Mouse (Mus musculus): ENCODE data around the gene Bmp2k. TPM values are rescaled to one million over a fixed set of nuclear protein-coding genes. Genes with fewer than 3 reads are reported as not detected.

The Bmp2k gene
- polyA plus RNA-seq, 1 experiment from 2014 or later = 57.2 TPM

DNA sequence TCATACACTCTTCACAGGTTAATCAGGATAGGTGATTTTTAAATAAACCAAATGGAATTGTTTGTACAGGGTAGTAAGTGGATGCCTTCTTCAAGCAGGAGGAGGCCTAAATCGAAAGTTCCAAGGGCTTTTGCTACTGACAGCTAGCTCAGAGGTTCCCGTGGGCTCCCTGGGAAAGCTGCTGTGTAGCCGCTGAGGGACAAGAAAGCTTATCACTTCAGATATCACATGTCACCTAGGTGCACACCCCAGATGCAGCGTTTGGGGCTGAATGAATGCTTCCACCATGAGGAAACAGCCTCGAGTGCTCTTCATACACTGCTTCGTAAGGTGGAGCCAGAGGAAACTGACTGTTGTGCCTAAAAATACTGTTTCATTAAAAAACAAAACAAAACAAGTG is 90.7 kb downstream of the Bmp2k start:
- ATAC-seq = no peak
- Histone ChIP-seq H3K9ac (no peak overlapping the region), H3K27ac (no peak overlapping the region), H3K4me3 (no peak overlapping the region), H3K27me3 (replicated peaks) (no peaks in the 10 kb centered on the region), H3K36me3 (peaks cover 88% of the 10 kb centered on the region), H3K9me3 (replicated peaks) (no peaks in the 10 kb centered on the region), H3K4me2 (no peak overlapping the region), H3K4me1 (no peaks in the 10 kb centered on the region)
- WGBS (ENCODE audit: insufficient replicate concordance) = 73% methylated on average over 6 of the region's 6 CpGs

DNA sequence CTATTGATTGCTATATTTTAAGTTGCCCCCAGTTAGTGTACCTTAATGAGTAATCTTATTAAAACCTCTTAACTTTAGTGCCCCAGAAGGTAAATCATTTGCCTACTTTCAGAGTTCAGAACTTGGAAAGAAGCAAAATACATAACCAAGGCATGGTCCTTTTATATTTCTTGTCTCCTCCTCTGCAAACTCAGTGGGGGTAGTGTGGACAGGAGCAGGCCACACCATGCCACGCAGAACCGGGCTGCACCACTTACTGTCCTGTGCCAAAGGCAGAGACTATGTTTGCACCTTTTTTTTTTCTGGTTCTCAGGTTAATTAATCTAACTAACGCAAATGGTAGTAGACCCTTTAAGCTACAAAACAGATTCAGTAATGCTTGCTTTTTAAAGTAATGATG is 91.9 kb downstream of the Bmp2k start:
- Histone ChIP-seq H3K4me3 (no peak overlapping the region), H3K36me3 (peaks cover 76% of the 10 kb centered on the region), H3K4me2 (no peak overlapping the region), H3K27ac (no peak overlapping the region), H3K4me1 (no peaks in the 10 kb centered on the region), H3K9me3 (replicated peaks) (no peaks in the 10 kb centered on the region), H3K9ac (no peak overlapping the region), H3K27me3 (replicated peaks) (no peaks in the 10 kb centered on the region)
- 97% methylated on average over 3 of the region's 3 CpGs for WGBS (ENCODE audit: insufficient replicate concordance)
- ATAC-seq = no peak

DNA sequence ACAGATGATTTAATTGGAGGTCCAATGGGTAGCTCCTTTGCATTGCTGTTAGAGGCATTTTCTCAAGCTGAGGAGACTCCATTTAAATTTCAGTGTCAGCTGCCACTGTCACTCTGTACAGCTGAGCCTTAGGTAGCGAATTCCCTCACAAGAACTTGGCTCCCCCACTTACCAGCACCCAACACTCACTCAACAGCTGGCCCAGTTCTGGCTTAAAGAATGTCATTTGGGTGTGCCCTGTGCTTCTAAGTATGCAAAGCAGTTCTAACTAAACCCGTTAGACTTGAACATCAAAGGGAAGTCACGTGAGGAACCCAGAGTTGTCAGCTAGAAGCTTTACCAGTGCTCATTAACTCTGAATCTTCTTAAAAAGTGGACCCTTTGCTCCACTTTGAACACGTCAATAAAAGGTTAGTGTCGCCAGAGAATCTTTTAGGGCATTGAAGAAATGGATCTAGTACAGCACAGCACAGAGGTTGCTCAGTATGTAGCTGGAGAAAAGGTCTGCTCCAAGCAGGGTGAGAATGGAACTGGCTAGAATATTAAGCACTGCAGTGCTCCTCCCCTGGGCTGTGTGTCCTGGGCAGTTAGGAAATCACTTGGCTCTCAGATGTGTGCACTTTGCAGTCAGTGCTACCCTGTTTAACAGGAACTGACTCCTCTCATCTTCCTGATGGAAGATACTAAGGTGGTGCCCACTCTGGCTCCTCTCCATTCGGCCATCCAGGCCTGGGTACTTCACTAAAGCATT is 92.7 kb downstream of the Bmp2k start:
- H3K9ac ChIP-seq = no peak overlapping the region
- H3K36me3 ChIP-seq = peaks cover 68% of the 10 kb centered on the region
- 87% methylated on average over 6 of the region's 6 CpGs for WGBS (ENCODE audit: insufficient replicate concordance)
- H3K9me3 ChIP-seq (replicated peaks) = no peaks in the 10 kb centered on the region
- H3K27ac ChIP-seq = no peak overlapping the region
- H3K4me3 ChIP-seq = no peak overlapping the region
- H3K4me1 ChIP-seq = peaks cover 7% of the 10 kb centered on the region; the same call in 1 of the 2 replicates
- H3K27me3 ChIP-seq (replicated peaks) = no peaks in the 10 kb centered on the region
- no peak for ATAC-seq
- no peak overlapping the region for H3K4me2 ChIP-seq

DNA sequence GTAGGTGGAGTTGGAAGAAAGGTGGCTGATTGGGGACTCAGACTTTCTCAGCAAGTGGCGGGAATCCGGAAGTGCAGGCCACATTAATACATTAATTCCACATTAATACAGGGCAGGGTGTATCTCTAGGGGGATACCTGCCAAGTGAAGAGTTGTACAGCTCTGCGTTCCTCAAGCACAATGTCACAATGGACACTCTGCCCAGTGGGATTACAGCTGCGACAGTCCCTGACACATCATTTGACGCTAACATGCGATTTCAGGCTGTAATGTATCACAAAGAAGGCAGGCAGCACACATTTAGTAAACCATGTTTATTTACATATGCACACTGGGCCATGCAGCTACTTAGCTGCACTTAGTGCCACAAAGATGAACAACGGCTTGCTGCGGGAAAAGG is 95.5 kb downstream of the Bmp2k start:
- WGBS (ENCODE audit: insufficient replicate concordance) = 84% methylated on average over 8 of the region's 8 CpGs
- Histone ChIP-seq H3K9ac (no peak overlapping the region), H3K4me2 (no peak overlapping the region), H3K4me3 (no peak overlapping the region), H3K27ac (no peak overlapping the region), H3K36me3 (peaks cover 41% of the 10 kb centered on the region), H3K27me3 (replicated peaks) (no peaks in the 10 kb centered on the region), H3K4me1 (peaks cover 10% of the 10 kb centered on the region; the same call in 1 of the 2 replicates), H3K9me3 (replicated peaks) (no peaks in the 10 kb centered on the region)
- no peak for ATAC-seq

DNA sequence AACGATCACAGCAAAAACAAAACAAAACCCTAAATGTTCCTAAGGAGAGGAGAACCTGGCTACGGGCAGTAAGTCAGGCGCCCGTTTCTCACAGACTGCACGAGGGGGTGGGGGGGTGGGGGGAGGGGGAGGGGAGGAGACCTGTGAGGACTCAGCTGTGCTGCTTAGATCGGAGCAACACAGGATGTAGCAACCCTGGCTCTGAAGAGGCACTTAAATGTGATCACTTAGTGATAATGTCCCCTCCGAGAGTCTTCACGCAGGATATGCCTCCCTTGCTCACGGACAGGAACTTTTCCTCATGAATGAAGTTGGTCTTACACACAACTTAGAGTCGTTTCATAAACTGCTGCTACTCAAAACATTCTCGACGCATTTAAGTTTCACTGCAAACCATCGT is 97.8 kb downstream of the Bmp2k start:
- no peak overlapping the region for H3K9ac ChIP-seq
- no peak overlapping the region for H3K27ac ChIP-seq
- no peak for ATAC-seq
- WGBS (ENCODE audit: insufficient replicate concordance) = 35% methylated on average over 9 of the region's 13 CpGs
- no peak overlapping the region for H3K4me2 ChIP-seq
- H3K9me3 ChIP-seq (replicated peaks) = no peaks in the 10 kb centered on the region
- no peaks in the 10 kb centered on the region for H3K27me3 ChIP-seq (replicated peaks)
- no peak overlapping the region for H3K4me3 ChIP-seq
- peaks cover 10% of the 10 kb centered on the region; the same call in 1 of the 2 replicates for H3K4me1 ChIP-seq
- peaks cover 18% of the 10 kb centered on the region for H3K36me3 ChIP-seq

DNA sequence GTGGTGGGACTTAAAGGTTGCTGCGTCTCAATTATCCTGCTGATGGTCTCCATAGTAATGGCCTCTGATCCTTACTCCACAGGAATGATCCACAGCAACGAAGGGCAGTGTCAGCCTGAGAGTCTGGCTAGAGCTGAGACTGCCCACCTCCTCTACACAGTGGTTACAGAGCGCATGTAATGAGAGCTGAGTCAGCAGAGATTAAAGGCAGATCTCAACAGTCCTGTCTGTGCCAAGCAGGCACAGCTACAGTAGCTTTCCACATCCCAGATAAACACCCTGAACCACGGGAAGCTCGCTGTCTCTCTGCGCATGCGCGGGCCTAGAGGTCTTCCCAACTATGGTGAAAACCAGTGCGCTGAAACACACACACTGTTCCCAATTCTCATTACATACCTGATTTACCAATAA is 100.1 kb downstream of the Bmp2k start:
- ATAC-seq = no peak
- H3K4me1 ChIP-seq = peaks cover 10% of the 10 kb centered on the region; the same call in 1 of the 2 replicates
- 75% methylated on average over 9 of the region's 9 CpGs for WGBS (ENCODE audit: insufficient replicate concordance)

DNA sequence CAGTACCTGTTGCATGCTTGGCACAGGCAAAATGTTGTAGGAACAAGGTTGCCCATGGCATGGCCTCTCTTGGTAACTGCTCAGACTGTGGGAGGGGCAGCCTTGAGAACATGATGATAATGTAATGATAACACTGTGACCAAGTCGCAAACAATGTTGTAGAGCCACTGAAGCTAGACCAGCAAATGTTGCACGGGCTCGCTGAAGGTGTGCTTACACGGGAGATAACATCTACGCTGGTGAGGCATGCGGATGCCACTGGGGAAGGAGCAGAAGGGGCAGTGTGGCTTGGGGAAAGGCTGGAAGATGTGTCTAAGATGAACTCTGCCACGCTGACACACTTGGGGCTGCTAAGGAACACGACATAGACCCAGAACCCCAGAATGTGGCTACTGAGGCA is 102.5 kb downstream of the Bmp2k start:
- Histone ChIP-seq H3K36me3 (no peaks in the 10 kb centered on the region), H3K27me3 (replicated peaks) (no peaks in the 10 kb centered on the region), H3K4me2 (no peak overlapping the region), H3K9me3 (replicated peaks) (no peaks in the 10 kb centered on the region), H3K27ac (no peak overlapping the region), H3K9ac (no peak overlapping the region), H3K4me1 (peaks cover 6% of the 10 kb centered on the region; the same call in 1 of the 2 replicates), H3K4me3 (no peak overlapping the region)
- ATAC-seq = no peak
- WGBS (ENCODE audit: insufficient replicate concordance) = 74% methylated on average over 8 of the region's 8 CpGs

More for the DNA sequence above, 100.1 kb downstream of the Bmp2k start:
- Histone ChIP-seq H3K36me3 (peaks cover 4% of the 10 kb centered on the region), H3K4me3 (no peak overlapping the region), H3K27ac (no peak overlapping the region), H3K9me3 (replicated peaks) (no peaks in the 10 kb centered on the region), H3K9ac (no peak overlapping the region), H3K4me2 (no peak overlapping the region), H3K27me3 (replicated peaks) (no peaks in the 10 kb centered on the region)

DNA sequence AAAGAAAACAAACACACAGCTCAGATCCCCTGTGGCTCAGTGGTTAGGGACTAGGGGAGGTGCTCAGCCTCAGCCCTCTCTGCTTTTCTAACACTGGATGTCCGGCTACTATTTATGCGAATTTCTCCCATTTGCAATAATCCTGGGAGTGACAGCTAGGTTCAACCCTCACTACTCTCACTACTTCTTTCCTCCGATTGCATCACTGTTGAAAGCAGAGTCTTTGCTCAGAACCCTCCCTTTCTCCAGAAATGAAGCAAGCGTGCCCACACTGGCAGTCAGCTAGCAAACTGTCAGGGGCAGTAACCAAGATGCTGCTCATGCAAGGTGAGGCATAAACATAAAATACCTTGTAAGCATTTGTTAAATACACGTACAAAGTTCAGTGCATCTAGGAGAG is 110.8 kb downstream of the Bmp2k start:
- WGBS (ENCODE audit: insufficient replicate concordance) = 75% methylated on average over 5 of the region's 5 CpGs
- Histone ChIP-seq H3K27ac (no peak overlapping the region), H3K9ac (no peak overlapping the region), H3K4me3 (no peak overlapping the region), H3K4me1 (peaks cover 19% of the 10 kb centered on the region), H3K9me3 (replicated peaks) (no peaks in the 10 kb centered on the region), H3K4me2 (no peak overlapping the region), H3K27me3 (replicated peaks) (peaks cover 16% of the 10 kb centered on the region), H3K36me3 (no peaks in the 10 kb centered on the region)
- ATAC-seq = no peak

DNA sequence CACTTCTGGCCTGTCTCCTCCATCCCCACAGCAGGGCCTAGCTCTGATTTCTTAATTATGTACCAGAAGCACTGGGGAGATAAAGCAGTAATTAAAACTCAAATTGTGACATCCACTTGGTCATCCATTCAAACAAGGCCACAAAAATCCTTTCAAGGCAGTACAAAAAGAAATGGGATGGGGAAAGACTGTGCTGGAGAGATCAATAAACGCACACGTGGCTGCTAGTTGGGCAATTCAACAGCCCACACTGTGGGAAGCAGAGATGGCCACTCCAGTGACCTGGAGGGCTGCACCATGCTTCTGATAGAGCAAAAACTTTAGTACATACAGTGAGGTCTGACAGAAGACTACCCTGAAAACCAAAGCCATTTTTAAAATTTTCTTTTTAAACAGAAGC is 112.6 kb downstream of the Bmp2k start:
- Histone ChIP-seq H3K4me2 (peak overlapping the region; percentile 98), H3K9ac (no peak overlapping the region), H3K4me1 (peaks cover 19% of the 10 kb centered on the region), H3K27me3 (replicated peaks) (peaks cover 16% of the 10 kb centered on the region), H3K27ac (no peak overlapping the region), H3K9me3 (replicated peaks) (no peaks in the 10 kb centered on the region), H3K4me3 (peak overlapping the region; percentile 71; the same call in 1 of the 2 replicates), H3K36me3 (no peaks in the 10 kb centered on the region)
- ATAC-seq = no peak
- WGBS (ENCODE audit: insufficient replicate concordance) = 49% methylated on average over 2 of the region's 2 CpGs

DNA sequence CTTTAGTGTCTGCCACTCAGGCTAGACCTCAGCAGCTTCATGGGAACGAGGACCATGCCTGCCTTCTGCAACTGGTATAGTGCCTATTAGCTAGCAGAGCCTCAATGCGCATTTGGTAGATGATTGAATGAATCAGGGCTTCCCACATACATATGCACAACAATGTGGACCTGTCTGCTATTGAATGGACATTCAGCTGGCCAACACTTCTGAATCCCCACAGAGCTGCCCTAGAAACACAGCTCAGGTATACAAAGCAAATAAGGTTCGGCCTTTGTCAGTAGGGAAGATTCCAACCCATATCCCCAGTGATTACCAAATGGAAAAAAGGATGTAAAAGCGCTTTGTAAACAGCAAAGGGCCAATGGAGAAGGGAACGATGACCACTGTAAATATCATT is 113.2 kb downstream of the Bmp2k start:
- no peak for ATAC-seq
- H3K9ac ChIP-seq = peak overlapping the region; percentile 74
- peak overlapping the region; percentile 71 for H3K4me3 ChIP-seq
- no peaks in the 10 kb centered on the region for H3K9me3 ChIP-seq (replicated peaks)
- H3K27ac ChIP-seq = no peak overlapping the region
- H3K27me3 ChIP-seq (replicated peaks) = peaks cover 16% of the 10 kb centered on the region
- H3K36me3 ChIP-seq = no peaks in the 10 kb centered on the region
- peaks cover 19% of the 10 kb centered on the region for H3K4me1 ChIP-seq
- peak overlapping the region; percentile 98 for H3K4me2 ChIP-seq
- WGBS (ENCODE audit: insufficient replicate concordance) = 31% methylated on average over 5 of the region's 5 CpGs

DNA sequence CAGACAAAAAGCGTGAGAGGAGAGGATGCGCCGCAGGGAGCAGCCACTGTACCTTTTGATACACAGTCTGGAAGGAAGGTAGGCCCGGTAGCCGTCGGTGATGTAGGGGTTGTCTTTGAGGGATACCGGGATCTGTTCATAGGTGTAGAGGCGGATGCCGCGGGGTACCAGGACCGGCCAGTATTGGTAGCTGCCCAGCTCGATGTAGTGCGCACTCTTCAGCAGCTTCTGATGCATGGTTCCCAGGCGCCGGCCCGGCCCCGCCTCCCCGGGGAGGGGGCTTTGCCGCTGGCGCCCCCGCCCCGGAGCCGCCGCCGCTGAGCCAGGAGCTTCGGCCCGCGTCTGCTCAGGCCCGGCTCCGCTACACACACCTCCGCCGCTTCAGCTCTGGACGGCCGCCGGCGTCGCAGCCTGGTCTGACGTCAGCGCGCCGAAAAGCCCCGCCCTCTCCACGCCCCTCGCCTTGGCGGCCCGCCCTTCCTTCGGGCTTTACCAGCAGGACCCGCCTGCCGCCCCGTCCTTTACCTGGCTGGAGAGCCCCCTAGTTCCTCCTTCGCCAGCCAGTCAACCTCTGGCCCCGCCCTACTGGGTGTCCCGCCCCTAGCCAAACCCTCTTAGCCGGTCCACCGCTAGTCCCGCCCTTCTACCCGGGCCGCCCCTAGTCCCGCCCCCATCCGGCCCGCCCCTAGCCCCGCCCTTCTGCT is 113.9 kb downstream of the Bmp2k start, which contains the start of gene Paqr3:
Paqr3 (minus strand) TSS at position 390 of the 704 bp plus-strand sequence.
- peak within 1 kb of the TSS; percentile 74 for H3K9ac ChIP-seq
- peak within 1 kb of the TSS; percentile 71 for H3K4me3 ChIP-seq
- peak within 1 kb of the TSS; percentile 98 for H3K4me2 ChIP-seq
- H3K9me3 ChIP-seq (replicated peaks) = no peaks in the 10 kb centered on the region
- peaks cover 16% of the 10 kb centered on the region for H3K27me3 ChIP-seq (replicated peaks)
- peaks cover 19% of the 10 kb centered on the region for H3K4me1 ChIP-seq
- WGBS (ENCODE audit: insufficient replicate concordance) = 1% methylated on average over 59 of the region's 62 CpGs
- H3K27ac ChIP-seq = peak within 1 kb of the TSS; percentile 64
- H3K36me3 ChIP-seq = no peaks in the 10 kb centered on the region
- ATAC-seq = peak; percentile 97

DNA sequence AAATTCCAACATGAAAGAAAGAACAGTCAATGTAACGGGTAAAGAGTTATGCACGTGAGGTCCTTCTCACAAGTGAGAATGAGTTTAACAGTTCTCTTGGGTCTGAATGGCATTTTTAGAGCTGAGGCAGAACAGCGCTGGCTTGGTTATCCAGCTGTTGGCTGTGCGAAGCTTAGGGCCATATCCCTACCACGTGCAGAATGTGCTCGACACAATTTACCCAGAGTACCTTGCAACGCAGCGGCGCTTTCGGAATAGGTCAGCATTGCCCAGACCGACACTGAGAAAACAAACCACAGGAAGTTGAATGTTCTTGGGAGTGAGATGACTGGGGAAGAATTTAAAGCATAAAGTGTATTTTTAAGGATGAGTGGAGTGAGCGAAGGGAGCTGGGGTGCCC is 127.5 kb downstream of the Bmp2k start:
- no peak for ATAC-seq
- no peak overlapping the region for H3K9ac ChIP-seq
- H3K4me3 ChIP-seq = no peak overlapping the region
- H3K4me1 ChIP-seq = no peaks in the 10 kb centered on the region
- H3K27ac ChIP-seq = no peak overlapping the region
- H3K4me2 ChIP-seq = no peak overlapping the region
- no peaks in the 10 kb centered on the region for H3K36me3 ChIP-seq
- no peaks in the 10 kb centered on the region for H3K27me3 ChIP-seq (replicated peaks)
- H3K9me3 ChIP-seq (replicated peaks) = no peaks in the 10 kb centered on the region
- WGBS (ENCODE audit: insufficient replicate concordance) = 71% methylated on average over 12 of the region's 12 CpGs

Measured in liver, embryonic 12.5 days (tissue).